14 mouse cellular contexts compared by ENCODE assay signal in the genomic region with DNA sequence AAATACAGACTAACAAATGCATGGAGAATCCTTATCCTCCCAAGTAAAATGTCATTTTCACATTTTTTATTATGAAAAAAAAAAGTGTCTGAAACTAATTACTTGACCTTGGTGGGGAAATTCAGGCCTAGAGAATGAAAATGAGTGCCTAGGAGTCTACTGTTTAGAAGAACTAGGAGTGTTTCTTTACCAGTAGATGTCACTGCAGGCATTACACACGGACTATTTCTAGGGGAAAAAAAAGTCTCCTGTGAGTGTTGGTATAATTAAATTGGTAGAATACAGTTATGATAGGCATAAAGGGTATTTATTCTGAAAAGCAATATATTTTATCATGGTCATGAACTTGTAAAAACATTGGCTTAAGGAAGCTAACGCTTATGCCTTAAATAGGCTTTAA. TPM values are rescaled to one million over a fixed set of nuclear protein-coding genes. Genes with fewer than 3 reads are reported as not detected.
DNase-seq lines count a peak whose midpoint lies in the region; ATAC-seq and TF ChIP-seq lines count a peak whose summit lies in the region.
"Had no signal": no experiment of that assay in that cellular context is flagged by ENCODE, and none has a peak within 500 bp of the region (broad histone marks: within the 10 kb centered on the region; RNA-seq: fewer than 3 reads in every experiment).

No protein-coding gene starts in this region.

- WGBS in embryonic facial prominence, embryonic 11.5 days: 51% methylated on average over 2 of the region's 2 CpGs
- WGBS in embryonic facial prominence, embryonic 10.5 days: 55% methylated on average over 2 of the region's 2 CpGs
- WGBS in kidney, embryonic 16.5 days: 35% methylated on average over 2 of the region's 2 CpGs
- 53% methylated on average over 2 of the region's 2 CpGs for WGBS in midbrain, embryonic 16.5 days
- 53% methylated on average over 2 of the region's 2 CpGs for WGBS in midbrain, embryonic 10.5 days
- WGBS in stomach, postnatal 0 days: 21% methylated on average over 2 of the region's 2 CpGs

- H3K9me3 ChIP-seq in embryonic facial prominence, embryonic 11.5 days (replicated peaks; ENCODE audit: control insufficient read depth, low read length): no peaks in the 10 kb centered on the region
- H3K9me3 ChIP-seq in embryonic facial prominence, embryonic 10.5 days: no peaks in the 10 kb centered on the region
- no peaks in the 10 kb centered on the region for H3K9me3 ChIP-seq in kidney, embryonic 16.5 days (ENCODE audit: low read length)
- no peaks in the 10 kb centered on the region for H3K9me3 ChIP-seq in midbrain, embryonic 16.5 days (replicated peaks; ENCODE audit: control insufficient read depth, low read length, poor library complexity, severe bottlenecking)
- H3K9me3 ChIP-seq in midbrain, embryonic 10.5 days (replicated peaks): no peaks in the 10 kb centered on the region
- H3K9me3 ChIP-seq in stomach, postnatal 0 days (ENCODE audit: control insufficient read depth, low read length): no peaks in the 10 kb centered on the region
- H3K9me3 ChIP-seq: heart, embryonic 13.5 days; limb, embryonic 15.5 days had no signal

- ATAC-seq in embryonic facial prominence, embryonic 11.5 days (replicated peaks; ENCODE audit: insufficient number of reproducible peaks, low FRiP score, low TSS enrichment, low read depth): no peak
- ATAC-seq in kidney, embryonic 16.5 days (ENCODE audit: low FRiP score, low TSS enrichment): no peak
- peak; percentile 60; the same call in 1 of the 2 replicates for ATAC-seq in midbrain, embryonic 16.5 days
- no peak for ATAC-seq in stomach, postnatal 0 days (ENCODE audit: low FRiP score, low TSS enrichment)

- no peaks in the 10 kb centered on the region for H3K27me3 ChIP-seq in embryonic facial prominence, embryonic 11.5 days (ENCODE audit: control insufficient read depth, insufficient read depth, low read length)
- no peaks in the 10 kb centered on the region for H3K27me3 ChIP-seq in embryonic facial prominence, embryonic 10.5 days (replicated peaks; ENCODE audit: low read depth, poor library complexity, severe bottlenecking)
- H3K27me3 ChIP-seq in kidney, embryonic 16.5 days (ENCODE audit: insufficient read depth, low read length): no peaks in the 10 kb centered on the region
- no peaks in the 10 kb centered on the region for H3K27me3 ChIP-seq in midbrain, embryonic 16.5 days (ENCODE audit: control insufficient read depth, insufficient read depth, low read depth, low read length)
- H3K27me3 ChIP-seq in midbrain, embryonic 10.5 days (ENCODE audit: low read depth, poor library complexity, severe bottlenecking): no peaks in the 10 kb centered on the region
- no peaks in the 10 kb centered on the region for H3K27me3 ChIP-seq in stomach, postnatal 0 days (ENCODE audit: control insufficient read depth, insufficient read depth, low read length)
- H3K27me3 ChIP-seq: heart, embryonic 13.5 days; limb, embryonic 15.5 days had no signal

- H3K9ac ChIP-seq in embryonic facial prominence, embryonic 11.5 days (replicated peaks; ENCODE audit: low read length): no peak overlapping the region
- H3K9ac ChIP-seq in kidney, embryonic 16.5 days (replicated peaks; ENCODE audit: low read length): no peak overlapping the region
- H3K9ac ChIP-seq in midbrain, embryonic 16.5 days (ENCODE audit: low read depth, low read length): no peak overlapping the region
- H3K9ac ChIP-seq in stomach, postnatal 0 days (ENCODE audit: low read length): no peak overlapping the region
- H3K9ac ChIP-seq: heart, embryonic 13.5 days; limb, embryonic 15.5 days had no signal

- H3K27ac ChIP-seq in embryonic facial prominence, embryonic 11.5 days (replicated peaks; ENCODE audit: low read depth, low read length): no peak overlapping the region
- H3K27ac ChIP-seq in embryonic facial prominence, embryonic 10.5 days (replicated peaks): no peak overlapping the region
- no peak overlapping the region for H3K27ac ChIP-seq in kidney, embryonic 16.5 days (ENCODE audit: low read length)
- no peak overlapping the region for H3K27ac ChIP-seq in midbrain, embryonic 16.5 days (ENCODE audit: low read length)
- no peak overlapping the region for H3K27ac ChIP-seq in midbrain, embryonic 10.5 days (replicated peaks)
- no peak overlapping the region for H3K27ac ChIP-seq in stomach, postnatal 0 days (replicated peaks)
- H3K27ac ChIP-seq: heart, embryonic 13.5 days had no signal

- no peaks in the 10 kb centered on the region for H3K4me1 ChIP-seq in embryonic facial prominence, embryonic 11.5 days (ENCODE audit: control insufficient read depth, insufficient read depth, low read length)
- no peaks in the 10 kb centered on the region for H3K4me1 ChIP-seq in embryonic facial prominence, embryonic 10.5 days
- no peaks in the 10 kb centered on the region for H3K4me1 ChIP-seq in kidney, embryonic 16.5 days (ENCODE audit: insufficient read depth, low read length)
- H3K4me1 ChIP-seq in midbrain, embryonic 16.5 days (ENCODE audit: control insufficient read depth, insufficient read depth, low read length): no peaks in the 10 kb centered on the region
- H3K4me1 ChIP-seq in midbrain, embryonic 10.5 days: no peaks in the 10 kb centered on the region
- H3K4me1 ChIP-seq in stomach, postnatal 0 days (replicated peaks; ENCODE audit: control insufficient read depth, insufficient read depth): no peaks in the 10 kb centered on the region
- H3K4me1 ChIP-seq: heart, embryonic 13.5 days; limb, embryonic 15.5 days had no signal

- DNase-seq in embryonic facial prominence, embryonic 11.5 days (ENCODE audit: low spot score): peak; percentile 64
- no peak for DNase-seq in embryonic facial prominence, embryonic 10.5 days (ENCODE audit: low spot score)
- peak; percentile 40 for DNase-seq in kidney, adult 9 months
- DNase-seq in midbrain, embryonic 10.5 days (ENCODE audit: low spot score): no peak
- no peak for DNase-seq in stomach, postnatal 0 days (ENCODE audit: low spot score)
- no peak for DNase-seq in c-Kit-positive CD71-positive TER-119-positive erythroid progenitor cells, embryonic 14.5 days (ENCODE audit: low spot score)
- DNase-seq: cerebellum, adult 11 months; right cerebral cortex, postnatal 25 days; thymus, adult 18-20 months had no signal

- no peak overlapping the region for H3K4me3 ChIP-seq in embryonic facial prominence, embryonic 11.5 days (ENCODE audit: low read depth, low read length)
- no peak overlapping the region for H3K4me3 ChIP-seq in embryonic facial prominence, embryonic 10.5 days
- H3K4me3 ChIP-seq in kidney, embryonic 16.5 days (ENCODE audit: low read length): no peak overlapping the region
- no peak overlapping the region for H3K4me3 ChIP-seq in midbrain, embryonic 16.5 days (ENCODE audit: low read depth, low read length)
- H3K4me3 ChIP-seq in midbrain, embryonic 10.5 days: no peak overlapping the region
- H3K4me3 ChIP-seq in stomach, postnatal 0 days (ENCODE audit: low read depth, low read length): no peak overlapping the region
- H3K4me3 ChIP-seq: heart, embryonic 13.5 days; limb, embryonic 15.5 days; myocyte had no signal

- H3K36me3 ChIP-seq in embryonic facial prominence, embryonic 11.5 days (replicated peaks; ENCODE audit: control insufficient read depth, insufficient read depth, low read depth, low read length): no peaks in the 10 kb centered on the region
- no peaks in the 10 kb centered on the region for H3K36me3 ChIP-seq in embryonic facial prominence, embryonic 10.5 days (replicated peaks)
- H3K36me3 ChIP-seq in kidney, embryonic 16.5 days (ENCODE audit: insufficient read depth, low read length): no peaks in the 10 kb centered on the region
- H3K36me3 ChIP-seq in midbrain, embryonic 16.5 days (ENCODE audit: control insufficient read depth, insufficient read depth, low read length): no peaks in the 10 kb centered on the region
- no peaks in the 10 kb centered on the region for H3K36me3 ChIP-seq in midbrain, embryonic 10.5 days
- no peaks in the 10 kb centered on the region for H3K36me3 ChIP-seq in stomach, postnatal 0 days (ENCODE audit: control insufficient read depth, insufficient read depth, low read length)
- H3K36me3 ChIP-seq: heart, embryonic 13.5 days; limb, embryonic 15.5 days had no signal

- peak; percentile 81 for TF ChIP-seq CTCF in stomach, postnatal 0 days (IDR thresholded peaks at IDR 0.05; ENCODE audit: low read depth)

- H3K4me2 ChIP-seq in embryonic facial prominence, embryonic 11.5 days (ENCODE audit: low read depth, low read length): no peak overlapping the region
- H3K4me2 ChIP-seq in kidney, embryonic 16.5 days (replicated peaks; ENCODE audit: low read depth, low read length): no peak overlapping the region
- H3K4me2 ChIP-seq in midbrain, embryonic 16.5 days (ENCODE audit: low read length): no peak overlapping the region
- H3K4me2 ChIP-seq in stomach, postnatal 0 days (replicated peaks; ENCODE audit: low read depth): no peak overlapping the region
- H3K4me2 ChIP-seq: heart, embryonic 13.5 days; limb, embryonic 15.5 days had no signal

- no peak for TF ChIP-seq EP300 in stomach, postnatal 0 days (optimal IDR thresholded peaks at IDR 0.05)

RNA-seq across cellular contexts. Expression of a gene that starts 55.5 kb away (rescaled TPM):
- polyA plus RNA-seq in embryonic facial prominence, embryonic 11.5 days (2014; fragmentation: Nextera tagmentation; extraction: Ambion mirVana): 36.8 and 38.1 TPM in 2 replicates
- 39.9 and 49.0 TPM in 2 replicates for polyA plus RNA-seq in embryonic facial prominence, embryonic 10.5 days (2016; fragmentation: Nextera tagmentation; extraction: Ambion mirVana)
- 32.3 and 36.2 TPM in 2 replicates for polyA plus RNA-seq in kidney, embryonic 16.5 days (2015; fragmentation: Nextera tagmentation; extraction: Ambion mirVana)
- polyA plus RNA-seq in midbrain, embryonic 16.5 days (2015; fragmentation: Nextera tagmentation; extraction: Ambion mirVana): 12.1 and 15.8 TPM in 2 replicates
- 41.2 and 47.2 TPM in 2 replicates for polyA plus RNA-seq in midbrain, embryonic 10.5 days (2016; fragmentation: Nextera tagmentation; extraction: Ambion mirVana)
- 5.9 and 6.2 TPM in 2 replicates for polyA plus RNA-seq in stomach, postnatal 0 days (2015; fragmentation: Nextera tagmentation; extraction: Ambion mirVana)

Comparison
In these comparisons a context has a peak if more than half of its experiments do, and no peak if none do; other contexts are left out.
1. DNase-seq: peak in embryonic facial prominence, embryonic 11.5 days (single experiment) and kidney, adult 9 months (single experiment); none in embryonic facial prominence, embryonic 10.5 days (single experiment), midbrain, embryonic 10.5 days (single experiment), stomach, postnatal 0 days (single experiment) and c-Kit-positive CD71-positive TER-119-positive erythroid progenitor cells, embryonic 14.5 days (single experiment).